Mouse (Mus musculus) liver, embryonic 12.5 days (tissue): ENCODE results near the gene Ahnak. TPM values are rescaled to one million over a fixed set of nuclear protein-coding genes. Genes with fewer than 3 reads are reported as not detected.

Experiments
- ATAC-seq: fragments of 200-750 bp; cut with Nextera tagmentation; 2 replicates; pipeline ENCODE4 v1.8.0; 2017; ENCODE audit warnings: moderate number of reproducible peaks, mild to moderate bottlenecking, moderate library complexity
- H3K27ac ChIP-seq: fragments of 300-500 bp; sonication (generic); 2 replicates; pipeline ENCODE4 v1.5.1; 2016; ENCODE audit warnings: mild to moderate bottlenecking
- H3K27me3 ChIP-seq: fragments of 300-500 bp; sonication (generic); replicated peaks from 2 replicates; pipeline ENCODE4 v1.6.1; 2016; ENCODE audit warnings: mild to moderate bottlenecking, moderate library complexity
- H3K36me3 ChIP-seq: fragments of 300-500 bp; sonication (generic); 2 replicates; pipeline ENCODE4 v1.6.1; 2016; ENCODE audit warnings: mild to moderate bottlenecking, moderate library complexity
- H3K4me1 ChIP-seq: fragments of 300-500 bp; sonication (generic); 2 replicates; pipeline ENCODE4 v1.6.1; 2016
- H3K4me2 ChIP-seq: fragments of 300-500 bp; sonication (generic); 2 replicates; pipeline ENCODE4 v1.6.1; 2016; ENCODE audit warnings: mild to moderate bottlenecking, moderate library complexity
- H3K4me3 ChIP-seq: fragments of 300-500 bp; sonication (generic); 2 replicates; pipeline ENCODE4 v1.5.1; 2016; ENCODE audit warnings: mild to moderate bottlenecking, moderate library complexity
- H3K9ac ChIP-seq: fragments of 300-500 bp; sonication (generic); 2 replicates; pipeline ENCODE4 v1.6.1; 2016; ENCODE audit warnings: mild to moderate bottlenecking, moderate library complexity
- H3K9me3 ChIP-seq: fragments of 300-500 bp; sonication (generic); replicated peaks from 2 replicates; pipeline ENCODE4 v1.6.1; 2016; ENCODE audit warnings: mild to moderate bottlenecking, moderate library complexity
- WGBS: fragments of 180-500 bp; shearing (Covaris S2); methylation state at CpG from one replicate; pipeline ENCODE4 v1.1.7; 2016; ENCODE audit not compliant: insufficient replicate concordance; 5-methylcytosine and 5-hydroxymethylcytosine counted together
- polyA plus RNA-seq: library from polyadenylated mRNA; unstranded; fragments of >200 nt; fragmentation: Nextera tagmentation; extraction: Ambion mirVana; gene quantifications from 2 replicates; pipeline ENCODE4 v1.2.1, GENCODE M21; 2016

Ahnak gene
- polyA plus RNA-seq, 1 experiment from 2014 or later, result 2.0 TPM

DNA sequence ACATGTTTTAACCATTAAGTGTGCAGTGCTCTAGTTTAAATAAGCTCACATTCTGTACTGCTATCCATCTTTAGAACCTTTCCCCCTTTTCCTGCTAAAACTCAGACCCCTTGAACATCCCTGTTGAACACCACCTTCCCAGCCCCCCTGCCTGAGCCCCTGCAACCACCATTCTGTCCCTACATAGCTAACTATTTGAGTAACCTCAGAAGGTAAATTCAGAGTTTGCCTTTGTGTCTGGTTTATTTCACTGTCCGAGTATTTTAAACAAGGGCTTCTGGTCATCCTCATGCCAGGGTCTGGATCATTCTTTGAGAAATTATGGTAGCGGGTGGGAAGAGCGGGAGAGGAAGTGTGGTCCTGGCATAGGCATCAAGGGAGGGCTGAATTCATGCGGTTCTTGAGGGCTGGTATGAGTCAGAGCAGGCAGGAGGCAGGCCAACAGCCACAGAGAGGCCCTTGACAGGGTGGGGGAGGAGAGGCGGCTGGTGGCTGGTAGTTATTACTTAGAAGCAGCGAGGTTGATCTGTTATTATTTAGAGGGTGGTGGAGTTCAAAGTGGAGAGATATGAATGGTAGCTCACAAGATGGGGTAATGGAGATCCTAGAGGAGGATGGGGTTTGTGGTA lies 63.8 kb downstream of the Ahnak start:
- Histone ChIP-seq H3K4me3 (no peak overlapping the region), H3K4me1 (peaks cover 59% of the 10 kb centered on the region), H3K9ac (peak overlapping the region; percentile 13; the same call in 1 of the 2 replicates), H3K4me2 (no peak overlapping the region), H3K27me3 (no peaks in the 10 kb centered on the region), H3K27ac (peak overlapping the region; percentile 62), H3K9me3 (peaks cover 6% of the 10 kb centered on the region), H3K36me3 (peaks cover 6% of the 10 kb centered on the region; the same call in 1 of the 2 replicates)
- peak; percentile 53 for ATAC-seq
- 18% methylated on average over 6 of the region's 6 CpGs for WGBS

DNA sequence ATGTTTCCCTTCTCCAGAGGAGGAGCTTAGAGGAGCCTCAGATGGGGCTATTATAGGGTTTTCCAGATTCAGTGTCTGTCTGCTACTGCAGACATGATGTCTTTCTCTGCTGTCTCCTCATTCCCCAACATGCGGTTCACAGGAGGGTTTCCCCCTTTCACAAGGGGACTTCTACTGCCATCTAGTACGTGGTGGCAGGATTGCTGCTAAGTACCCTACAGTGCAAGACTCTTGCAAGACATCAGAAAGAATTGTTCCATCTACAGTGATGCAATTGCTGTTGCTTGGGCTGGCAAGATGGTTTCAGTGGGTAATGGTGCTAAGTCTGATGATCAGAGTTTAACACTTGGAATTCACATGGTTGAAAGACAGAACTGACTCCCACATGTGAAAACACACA lies 66.1 kb downstream of the Ahnak start:
- H3K27ac ChIP-seq, result no peak overlapping the region
- no peaks in the 10 kb centered on the region for H3K9me3 ChIP-seq
- ATAC-seq, result no peak
- no peak overlapping the region for H3K4me2 ChIP-seq
- no peaks in the 10 kb centered on the region for H3K27me3 ChIP-seq
- WGBS, result 18% methylated on average over 2 of the region's 2 CpGs
- no peak overlapping the region for H3K9ac ChIP-seq
- H3K36me3 ChIP-seq, result no peaks in the 10 kb centered on the region
- no peak overlapping the region for H3K4me3 ChIP-seq
- peaks cover 55% of the 10 kb centered on the region for H3K4me1 ChIP-seq

DNA sequence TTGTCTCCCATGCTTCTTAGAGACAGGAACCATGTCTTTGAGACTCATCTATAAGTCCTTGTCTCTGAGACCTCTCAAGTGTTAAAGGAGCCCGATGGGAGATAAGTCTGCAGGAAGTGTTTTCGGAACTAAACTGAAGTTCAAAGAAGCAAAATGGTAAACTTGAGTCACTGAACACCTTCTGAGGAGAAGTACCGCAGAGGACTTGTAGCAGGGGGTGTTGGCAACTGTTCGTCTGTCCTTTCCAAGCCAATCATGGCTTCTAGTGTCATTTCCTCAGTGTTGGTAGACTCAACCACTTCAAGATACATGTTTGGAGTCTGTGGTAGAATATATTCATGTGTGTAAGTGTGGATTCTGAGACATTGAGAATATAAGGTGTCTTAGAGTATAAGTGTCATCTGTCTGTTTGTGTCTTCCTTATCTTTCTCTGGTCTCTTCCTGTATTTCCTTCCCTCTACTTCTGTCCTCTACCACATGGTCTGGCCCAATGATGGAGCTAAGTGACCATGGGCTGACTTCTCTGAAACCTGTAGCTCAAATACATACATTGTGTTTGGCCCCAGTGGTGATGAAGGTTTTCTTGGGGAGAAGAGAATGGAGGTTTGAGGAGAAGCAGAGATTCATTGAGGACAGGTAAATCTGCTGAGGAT lies 66.7 kb downstream of the Ahnak start:
- H3K4me2 ChIP-seq, result no peak overlapping the region
- no peak overlapping the region for H3K4me3 ChIP-seq
- no peaks in the 10 kb centered on the region for H3K36me3 ChIP-seq
- no peak overlapping the region for H3K9ac ChIP-seq
- WGBS, result 32% methylated on average over 4 of the region's 4 CpGs
- H3K9me3 ChIP-seq, result no peaks in the 10 kb centered on the region
- H3K4me1 ChIP-seq, result peaks cover 49% of the 10 kb centered on the region
- ATAC-seq, result no peak
- H3K27ac ChIP-seq, result no peak overlapping the region
- H3K27me3 ChIP-seq, result no peaks in the 10 kb centered on the region

DNA sequence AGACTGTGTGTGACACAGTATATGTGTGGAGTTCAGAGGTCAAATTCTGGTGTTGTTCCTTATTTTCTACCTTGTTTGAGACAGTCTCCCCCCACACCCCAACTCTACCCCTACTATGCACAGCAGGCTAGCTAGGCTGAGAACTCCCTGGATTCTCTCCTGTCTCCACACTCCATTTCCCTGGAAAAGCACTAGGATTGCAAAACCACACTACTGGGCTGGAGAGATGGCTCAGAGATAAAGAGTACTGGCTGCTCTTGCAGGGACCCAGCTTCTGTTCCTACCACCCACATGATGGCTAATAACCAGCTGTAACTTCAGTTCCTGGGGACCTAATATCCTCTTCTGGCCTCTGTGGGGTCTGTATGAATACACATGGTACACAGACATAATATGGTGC lies 68.6 kb downstream of the Ahnak start:
- H3K4me3 ChIP-seq, result no peak overlapping the region
- ATAC-seq, result no peak
- no peaks in the 10 kb centered on the region for H3K36me3 ChIP-seq
- no peaks in the 10 kb centered on the region for H3K9me3 ChIP-seq
- H3K4me2 ChIP-seq, result no peak overlapping the region
- H3K4me1 ChIP-seq, result peaks cover 30% of the 10 kb centered on the region
- no peaks in the 10 kb centered on the region for H3K27me3 ChIP-seq
- no peak overlapping the region for H3K9ac ChIP-seq
- no peak overlapping the region for H3K27ac ChIP-seq

DNA sequence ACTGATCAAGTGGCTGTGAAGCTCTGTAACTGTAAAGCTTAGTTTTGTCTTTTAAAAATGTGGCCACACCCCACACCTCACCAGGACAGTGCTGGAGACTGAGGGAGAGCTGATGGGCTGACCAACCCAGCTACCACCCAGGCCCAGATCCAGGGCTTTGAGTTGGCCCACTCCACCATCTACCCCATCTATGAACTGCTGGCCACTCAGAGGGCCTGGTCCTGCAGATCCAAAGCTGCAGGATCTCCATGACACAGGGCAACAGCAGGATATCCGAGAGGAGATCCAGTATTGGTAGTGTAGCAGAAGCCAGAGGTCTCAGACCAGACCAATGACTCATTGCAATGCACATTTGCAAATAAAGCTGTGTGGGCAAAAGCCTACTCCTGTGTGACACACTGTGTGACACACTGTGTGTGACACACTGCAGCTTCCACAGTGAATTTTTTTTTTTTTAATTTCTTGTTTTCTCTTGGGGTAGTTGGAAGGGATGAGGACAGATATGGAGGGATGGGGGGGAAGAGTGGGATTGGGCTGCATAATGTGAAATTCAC lies 69.3 kb downstream of the Ahnak start:
- Histone ChIP-seq H3K27ac (no peak overlapping the region), H3K36me3 (no peaks in the 10 kb centered on the region), H3K9ac (no peak overlapping the region), H3K9me3 (no peaks in the 10 kb centered on the region), H3K4me3 (no peak overlapping the region), H3K4me2 (no peak overlapping the region), H3K27me3 (no peaks in the 10 kb centered on the region), H3K4me1 (peaks cover 23% of the 10 kb centered on the region)
- 65% methylated on average over 1 of the region's 1 CpGs for WGBS
- peak; percentile 13; the same call in 1 of the 2 replicates for ATAC-seq

DNA sequence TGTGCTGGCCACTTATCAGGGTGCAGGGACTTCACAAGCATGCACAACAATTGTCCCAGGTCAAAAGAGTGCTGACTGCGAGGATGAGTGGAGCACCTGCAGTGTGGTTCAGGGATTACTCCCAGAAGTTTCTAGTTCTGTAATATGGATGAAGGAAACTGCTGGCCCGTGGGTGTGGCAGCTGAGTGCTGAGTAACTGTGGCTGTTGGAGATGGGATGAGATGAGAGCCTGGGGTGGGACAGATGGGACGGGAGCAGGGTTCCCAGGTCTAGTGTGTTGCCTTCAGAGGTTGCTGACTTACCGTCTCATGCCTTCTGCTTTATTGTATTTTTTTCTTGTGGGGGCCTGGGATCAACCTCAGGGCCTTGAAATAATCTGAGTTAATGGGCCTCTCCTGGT lies 69.9 kb downstream of the Ahnak start:
- no peak for ATAC-seq
- H3K9me3 ChIP-seq, result no peaks in the 10 kb centered on the region
- H3K4me3 ChIP-seq, result no peak overlapping the region
- H3K9ac ChIP-seq, result no peak overlapping the region
- peaks cover 20% of the 10 kb centered on the region for H3K4me1 ChIP-seq
- no peak overlapping the region for H3K27ac ChIP-seq
- no peaks in the 10 kb centered on the region for H3K27me3 ChIP-seq
- 42% methylated on average over 4 of the region's 4 CpGs for WGBS
- no peaks in the 10 kb centered on the region for H3K36me3 ChIP-seq
- H3K4me2 ChIP-seq, result no peak overlapping the region

DNA sequence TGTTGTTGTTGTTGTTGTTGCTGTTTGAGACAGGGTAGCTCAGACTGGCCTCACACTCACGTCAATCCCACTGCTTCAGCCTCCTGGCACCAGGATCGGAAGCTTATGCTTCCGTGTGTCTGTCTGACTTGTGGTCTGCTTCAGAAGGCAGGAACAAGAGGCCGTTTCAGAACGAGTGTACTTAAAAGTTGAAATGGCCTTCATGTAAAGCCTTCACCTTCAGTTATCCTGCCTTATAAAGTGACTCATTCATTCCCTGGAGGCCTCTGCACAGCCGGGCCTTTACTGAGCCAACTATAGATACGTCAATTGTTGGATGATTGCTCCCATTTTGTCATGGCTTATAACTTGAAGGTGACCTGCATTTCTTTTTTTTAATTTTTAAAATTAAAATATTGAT lies 70.3 kb downstream of the Ahnak start:
- Histone ChIP-seq H3K9ac (no peak overlapping the region), H3K36me3 (no peaks in the 10 kb centered on the region), H3K4me3 (no peak overlapping the region), H3K27me3 (no peaks in the 10 kb centered on the region), H3K4me1 (peaks cover 19% of the 10 kb centered on the region), H3K27ac (no peak overlapping the region), H3K9me3 (no peaks in the 10 kb centered on the region), H3K4me2 (no peak overlapping the region)
- 69% methylated on average over 7 of the region's 7 CpGs for WGBS
- no peak for ATAC-seq

DNA sequence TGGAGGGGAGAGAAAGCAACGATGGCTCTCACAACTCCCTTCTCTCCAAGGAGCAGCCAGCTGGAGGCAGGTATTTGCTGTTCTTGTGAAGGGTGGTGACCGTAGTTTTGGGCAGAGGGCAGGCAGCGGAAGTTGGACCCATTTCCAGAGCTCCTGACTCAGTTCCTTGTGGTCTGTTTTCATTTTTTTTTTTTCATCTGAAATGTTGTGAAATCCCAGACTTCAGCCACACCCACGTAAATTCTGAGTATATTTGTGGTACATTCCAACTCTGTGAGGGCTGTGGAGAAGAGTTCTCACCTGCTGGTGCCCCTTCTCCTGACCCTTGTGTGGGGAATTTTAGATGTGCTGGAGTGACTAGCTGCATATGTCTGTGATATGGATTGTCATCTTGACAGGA lies 71.0 kb downstream of the Ahnak start:
- no peak overlapping the region for H3K4me2 ChIP-seq
- no peaks in the 10 kb centered on the region for H3K36me3 ChIP-seq
- H3K9ac ChIP-seq, result no peak overlapping the region
- no peak for ATAC-seq
- H3K27ac ChIP-seq, result no peak overlapping the region
- H3K4me3 ChIP-seq, result no peak overlapping the region
- no peaks in the 10 kb centered on the region for H3K27me3 ChIP-seq
- H3K9me3 ChIP-seq, result no peaks in the 10 kb centered on the region
- H3K4me1 ChIP-seq, result peaks cover 15% of the 10 kb centered on the region; the same call in 1 of the 2 replicates
- WGBS, result 71% methylated on average over 4 of the region's 4 CpGs

DNA sequence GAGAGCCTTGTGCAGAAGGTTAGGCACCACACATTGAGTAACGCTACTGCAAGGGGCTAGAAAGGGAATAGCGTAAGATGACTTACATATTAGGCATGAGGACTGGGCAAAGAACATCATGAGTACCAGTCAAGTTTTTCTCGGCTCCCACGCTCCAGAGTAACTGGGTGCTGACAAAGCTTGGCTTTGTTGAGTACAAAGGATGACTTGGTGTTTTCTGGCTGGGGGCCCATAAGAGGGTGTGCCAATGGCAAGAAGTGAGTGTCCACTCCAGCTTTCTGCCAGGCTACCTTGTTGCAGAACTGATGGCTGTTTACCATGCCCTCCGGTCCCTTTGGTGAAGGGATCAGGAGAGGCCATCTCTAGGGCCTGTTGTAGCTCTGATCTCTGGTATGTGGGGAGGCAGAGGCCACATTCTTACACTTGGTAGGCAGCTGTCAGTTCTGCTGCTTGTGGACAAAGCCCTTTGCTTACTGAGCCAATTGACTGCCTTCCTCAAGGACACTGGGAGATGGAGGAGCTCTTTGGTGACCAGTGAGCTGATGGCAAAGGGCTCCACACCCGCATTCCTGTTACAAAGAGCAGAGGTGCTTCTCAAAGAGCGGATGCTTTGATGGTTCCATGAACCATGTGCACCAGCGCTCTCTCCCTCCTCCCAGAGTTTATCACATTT lies 72.3 kb downstream of the Ahnak start:
- ATAC-seq, result no peak
- Histone ChIP-seq H3K9me3 (no peaks in the 10 kb centered on the region), H3K4me3 (no peak overlapping the region), H3K27me3 (no peaks in the 10 kb centered on the region), H3K9ac (no peak overlapping the region), H3K4me2 (no peak overlapping the region), H3K36me3 (no peaks in the 10 kb centered on the region), H3K27ac (no peak overlapping the region), H3K4me1 (peaks cover 18% of the 10 kb centered on the region)
- 83% methylated on average over 8 of the region's 8 CpGs for WGBS

DNA sequence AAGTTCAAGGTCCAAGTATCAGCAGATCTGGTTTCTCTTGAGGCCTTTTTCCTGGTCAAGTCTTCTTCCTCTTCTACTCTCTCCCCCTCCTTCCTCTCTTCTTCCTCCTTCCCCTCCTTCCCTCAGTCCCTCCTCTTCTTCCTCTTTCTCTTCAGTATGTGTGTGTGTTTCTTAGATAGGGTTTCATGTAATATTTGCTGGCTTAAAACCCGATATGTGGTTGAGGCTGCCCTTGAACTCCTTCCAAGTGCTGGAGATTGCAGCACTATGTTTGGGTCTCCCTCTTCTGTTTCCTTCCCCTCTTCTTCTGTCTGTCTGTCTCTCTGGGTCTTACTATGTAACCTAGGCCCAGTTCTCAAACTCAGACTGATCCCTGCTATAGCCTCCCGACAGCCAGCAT lies 73.7 kb downstream of the Ahnak start:
- H3K27me3 ChIP-seq, result no peaks in the 10 kb centered on the region
- no peak for ATAC-seq
- peaks cover 19% of the 10 kb centered on the region for H3K4me1 ChIP-seq
- no peak overlapping the region for H3K4me2 ChIP-seq
- no peaks in the 10 kb centered on the region for H3K9me3 ChIP-seq
- H3K27ac ChIP-seq, result no peak overlapping the region
- no peak overlapping the region for H3K4me3 ChIP-seq
- no peaks in the 10 kb centered on the region for H3K36me3 ChIP-seq
- 40% methylated on average over 2 of the region's 2 CpGs for WGBS
- no peak overlapping the region for H3K9ac ChIP-seq

DNA sequence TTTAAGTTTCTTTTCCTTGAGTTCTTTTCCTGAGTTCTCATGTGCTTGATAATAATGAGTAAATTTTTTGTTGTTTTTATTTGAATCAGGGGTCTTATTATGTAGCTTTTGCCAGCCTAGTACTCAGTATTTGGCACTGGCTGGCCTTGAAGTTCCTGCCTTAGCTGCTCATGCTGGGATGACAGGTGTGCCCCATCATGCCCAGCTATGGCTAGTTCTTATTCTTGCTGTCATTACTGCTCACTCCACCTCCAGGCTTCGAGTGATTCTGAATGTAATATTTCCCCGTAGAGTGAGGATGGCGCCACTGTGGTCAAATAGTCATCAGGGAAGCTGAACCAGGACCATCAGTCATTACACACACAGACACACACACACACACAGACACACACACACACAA lies 74.7 kb downstream of the Ahnak start:
- WGBS, result 73% methylated on average over 3 of the region's 3 CpGs
- peaks cover 13% of the 10 kb centered on the region for H3K4me1 ChIP-seq
- no peak for ATAC-seq
- no peak overlapping the region for H3K4me2 ChIP-seq
- no peak overlapping the region for H3K4me3 ChIP-seq
- H3K27ac ChIP-seq, result no peak overlapping the region
- no peaks in the 10 kb centered on the region for H3K36me3 ChIP-seq
- no peaks in the 10 kb centered on the region for H3K27me3 ChIP-seq
- no peak overlapping the region for H3K9ac ChIP-seq
- H3K9me3 ChIP-seq, result no peaks in the 10 kb centered on the region
